Mouse (Mus musculus) myocyte (in vitro differentiated cells): ENCODE results near the gene Gm20388.

ENCODE experiments used
- MAX ChIP-seq: IDR thresholded peaks from one replicate; pipeline ENCODE4 v1.6.1; 2011; ENCODE audit warnings: low read depth, mild to moderate bottlenecking, control low read depth
- POLR2A ChIP-seq: IDR thresholded peaks from one replicate; pipeline ENCODE4 v1.6.1; 2011; ENCODE audit warnings: low read depth, mild to moderate bottlenecking, control low read depth, moderate library complexity; ENCODE audit not compliant: insufficient read length
- SRF ChIP-seq: IDR thresholded peaks from one replicate; pipeline ENCODE4 v1.6.1; 2011; ENCODE audit warnings: low read depth; ENCODE audit not compliant: control insufficient read depth, insufficient read length
- TCF12 ChIP-seq: IDR thresholded peaks from one replicate; pipeline ENCODE4 v1.6.1; 2011; ENCODE audit warnings: mild to moderate bottlenecking, control low read depth; ENCODE audit not compliant: poor library complexity, insufficient read depth, severe bottlenecking
- USF1 ChIP-seq: IDR thresholded peaks from one replicate; pipeline ENCODE4 v1.6.1; 2011; ENCODE audit warnings: low read depth, mild to moderate bottlenecking, control low read depth, moderate library complexity

GRCm38 (mm10) chr8:122665221-122665620 is 2754.6 kb downstream of the Gm20388 start:
- TF ChIP-seq POLR2A (no peak), USF1 (no peak), SRF (no peak), TCF12 (peak; percentile 60), MAX (no peak)
